Mouse (Mus musculus) kidney, adult 2 months (tissue): ENCODE results near the gene Zdhhc19.

Experiments used
- CTCF ChIP-seq: fragments of 200-500 bp; conservative IDR thresholded peaks from 2 replicates; pipeline ENCODE4 v1.5.1; 2011; ENCODE audit warnings: low read depth, mild to moderate bottlenecking, control low read depth, low read length, moderate library complexity, mixed read lengths; ENCODE audit not compliant: insufficient read depth, insufficient read length
- POLR2A ChIP-seq: fragments of 200-500 bp; IDR thresholded peaks from one replicate; pipeline ENCODE4 v1.6.1; 2011; ENCODE audit warnings: low read depth, low read length, control low read depth

GRCm38 (mm10) chr16:32457589-32458386, 38.3 kb upstream of the Zdhhc19 start:
- TF ChIP-seq CTCF (peak; percentile 78), POLR2A (no peak)
